Mouse (Mus musculus): ENCODE results near the gene Noa1. TPM values are rescaled to one million over a fixed set of nuclear protein-coding genes. Genes with fewer than 3 reads are reported as not detected.

Noa1 gene
- polyA plus RNA-seq, 1 experiment from 2014 or later, result 34.1 TPM

DNA sequence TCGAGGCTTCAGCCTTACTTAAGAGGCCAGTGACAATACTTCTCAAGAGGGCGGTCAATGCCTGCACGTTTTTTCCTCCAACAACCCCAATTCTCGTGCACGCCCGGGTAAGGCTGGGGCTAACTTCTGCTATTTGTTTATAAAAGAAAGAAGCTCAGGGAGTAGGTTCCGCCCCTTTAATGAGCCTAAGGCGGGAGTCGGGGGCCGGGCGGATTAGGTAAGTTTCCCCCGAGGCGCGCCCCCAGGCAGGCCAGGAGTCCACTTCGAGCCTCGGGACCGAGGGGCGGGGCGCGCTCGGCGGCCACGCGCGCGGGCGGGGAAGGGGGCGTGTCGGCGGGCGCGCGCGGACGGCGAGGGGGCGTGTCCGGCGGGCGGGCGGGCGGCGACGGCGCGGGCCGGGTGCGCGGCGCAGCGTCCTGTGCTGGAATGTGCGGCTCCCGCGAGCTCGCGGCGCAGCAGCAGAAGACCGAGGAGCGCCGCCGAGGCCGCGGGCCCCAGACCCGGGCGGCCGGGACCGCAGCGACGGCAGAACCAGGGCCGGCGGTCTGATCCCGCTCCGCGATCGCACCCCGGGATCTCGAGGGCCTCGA lies 44.7 kb downstream of the Noa1 start, which contains the start of gene Rest:
TSS of gene Rest (plus strand) at position 411 of the 590 bp plus-strand sequence.
- Histone ChIP-seq H3K4me2 (peak within 1 kb of the TSS; percentile 68), H3K36me3 (ENCODE audit: control insufficient read depth, insufficient read depth, low read length) (peaks cover 8% of the 10 kb centered on the region; the same call in 1 of the 2 replicates), H3K9me3 (ENCODE audit: control insufficient read depth, low read length) (no peaks in the 10 kb centered on the region), H3K9ac (ENCODE audit: low read length) (peak within 1 kb of the TSS; percentile 93), H3K27ac (ENCODE audit: low read depth, low read length) (peak within 1 kb of the TSS; percentile 83), H3K4me1 (ENCODE audit: control insufficient read depth, insufficient read depth, low read length) (peaks cover 14% of the 10 kb centered on the region), H3K27me3 (ENCODE audit: control insufficient read depth, insufficient read depth, low read length) (peaks cover 6% of the 10 kb centered on the region; the same call in 1 of the 2 replicates), H3K4me3 (ENCODE audit: low read depth, low read length) (peak within 1 kb of the TSS; percentile 92)
- DNase-seq (ENCODE audit: low spot score, missing footprints), result peak; percentile 97
- under 1% methylated on average over 63 of the region's 78 CpGs for whole genome bisulfite sequencing
- peak; percentile 88 for ATAC-seq (ENCODE audit: low FRiP score)

DNA sequence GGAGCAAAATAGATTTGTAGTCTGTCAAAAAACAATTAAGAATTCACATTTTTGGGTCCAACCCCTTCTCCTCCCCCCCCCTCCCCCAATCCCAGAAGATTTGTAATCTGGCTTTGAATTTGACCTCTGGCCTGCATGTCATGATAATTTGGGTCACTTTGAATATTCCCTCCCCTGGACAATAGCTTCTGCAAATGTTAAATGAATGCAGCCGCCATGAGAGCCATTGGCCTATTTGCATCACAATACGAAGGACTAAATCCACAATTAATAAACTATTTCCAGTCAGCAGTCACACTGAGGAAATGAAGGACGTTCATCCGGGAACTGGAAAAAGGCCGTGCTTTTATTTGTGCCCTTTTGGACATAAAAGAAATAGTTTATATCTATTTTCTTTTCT lies 47.8 kb downstream of the Noa1 start:
- Histone ChIP-seq H3K9me3 (ENCODE audit: control insufficient read depth, low read length) (no peaks in the 10 kb centered on the region), H3K27me3 (ENCODE audit: control insufficient read depth, insufficient read depth, low read length) (peaks cover 6% of the 10 kb centered on the region; the same call in 1 of the 2 replicates), H3K36me3 (ENCODE audit: control insufficient read depth, insufficient read depth, low read length) (no peaks in the 10 kb centered on the region), H3K27ac (ENCODE audit: low read depth, low read length) (no peak overlapping the region), H3K4me2 (no peak overlapping the region), H3K9ac (ENCODE audit: low read length) (no peak overlapping the region), H3K4me3 (ENCODE audit: low read depth, low read length) (no peak overlapping the region), H3K4me1 (ENCODE audit: control insufficient read depth, insufficient read depth, low read length) (peaks cover 11% of the 10 kb centered on the region)
- DNase-seq (ENCODE audit: low spot score, missing footprints) (peak; percentile 88), ATAC-seq (ENCODE audit: low FRiP score) (no peak)
- WGBS, result 19% methylated on average over 5 of the region's 5 CpGs

DNA sequence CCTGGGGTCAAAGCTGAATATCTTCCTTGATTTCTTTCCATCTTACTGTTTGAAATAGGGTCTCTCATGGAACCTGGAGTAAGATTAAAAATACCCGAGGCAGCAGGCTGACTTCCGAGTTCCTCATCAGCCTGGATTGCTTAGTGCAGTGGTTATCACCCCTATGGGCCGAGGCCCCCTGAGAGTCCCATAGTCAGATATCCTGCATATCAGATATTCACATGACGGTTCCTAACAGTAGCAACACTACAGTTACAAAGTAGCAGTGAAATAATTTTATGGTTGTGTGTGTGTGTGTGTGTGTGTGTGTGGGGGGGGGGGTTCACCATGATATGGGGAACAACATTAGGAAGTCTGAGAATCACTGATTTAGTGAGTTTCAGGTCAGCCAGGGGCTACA lies 48.7 kb downstream of the Noa1 start:
- H3K9ac ChIP-seq (ENCODE audit: low read length), result no peak overlapping the region
- no peaks in the 10 kb centered on the region for H3K9me3 ChIP-seq (ENCODE audit: control insufficient read depth, low read length)
- peaks cover 11% of the 10 kb centered on the region for H3K4me1 ChIP-seq (ENCODE audit: control insufficient read depth, insufficient read depth, low read length)
- H3K4me2 ChIP-seq, result no peak overlapping the region
- H3K36me3 ChIP-seq (ENCODE audit: control insufficient read depth, insufficient read depth, low read length), result no peaks in the 10 kb centered on the region
- WGBS, result 74% methylated on average over 4 of the region's 4 CpGs
- no peak overlapping the region for H3K27ac ChIP-seq (ENCODE audit: low read depth, low read length)
- ATAC-seq (ENCODE audit: low FRiP score) (no peak), DNase-seq (ENCODE audit: low spot score, missing footprints) (peak; percentile 83)
- H3K27me3 ChIP-seq (ENCODE audit: control insufficient read depth, insufficient read depth, low read length), result peaks cover 6% of the 10 kb centered on the region; the same call in 1 of the 2 replicates
- H3K4me3 ChIP-seq (ENCODE audit: low read depth, low read length), result no peak overlapping the region

DNA sequence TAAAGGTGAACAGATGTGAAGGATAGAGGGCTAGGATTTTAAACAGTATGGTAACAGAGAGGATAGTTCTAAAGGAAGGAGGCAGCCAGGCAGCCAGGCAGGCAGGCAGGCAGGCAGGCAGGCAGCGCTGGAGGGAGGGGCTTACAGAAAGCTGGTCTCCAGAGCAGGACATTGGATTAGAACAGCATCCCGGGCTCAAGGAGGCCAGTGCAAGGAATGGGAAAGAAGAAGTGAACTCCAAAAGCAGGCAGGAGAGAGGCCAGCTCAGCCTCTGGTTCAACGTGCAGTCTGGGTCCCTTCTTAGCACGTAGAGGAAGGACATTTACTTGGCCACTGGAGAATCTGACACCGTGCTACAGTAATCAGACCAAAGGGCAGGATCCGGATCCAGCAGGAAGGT lies 49.7 kb downstream of the Noa1 start:
- peaks cover 11% of the 10 kb centered on the region for H3K4me1 ChIP-seq (ENCODE audit: control insufficient read depth, insufficient read depth, low read length)
- H3K9me3 ChIP-seq (ENCODE audit: control insufficient read depth, low read length), result no peaks in the 10 kb centered on the region
- no peaks in the 10 kb centered on the region for H3K36me3 ChIP-seq (ENCODE audit: control insufficient read depth, insufficient read depth, low read length)
- H3K9ac ChIP-seq (ENCODE audit: low read length), result no peak overlapping the region
- H3K4me3 ChIP-seq (ENCODE audit: low read depth, low read length), result no peak overlapping the region
- 56% methylated on average over 6 of the region's 6 CpGs for WGBS
- H3K4me2 ChIP-seq, result no peak overlapping the region
- DNase-seq (ENCODE audit: low spot score, missing footprints) (peak; percentile 85), ATAC-seq (ENCODE audit: low FRiP score) (no peak)
- H3K27ac ChIP-seq (ENCODE audit: low read depth, low read length), result no peak overlapping the region
- peaks cover 6% of the 10 kb centered on the region; the same call in 1 of the 2 replicates for H3K27me3 ChIP-seq (ENCODE audit: control insufficient read depth, insufficient read depth, low read length)

DNA sequence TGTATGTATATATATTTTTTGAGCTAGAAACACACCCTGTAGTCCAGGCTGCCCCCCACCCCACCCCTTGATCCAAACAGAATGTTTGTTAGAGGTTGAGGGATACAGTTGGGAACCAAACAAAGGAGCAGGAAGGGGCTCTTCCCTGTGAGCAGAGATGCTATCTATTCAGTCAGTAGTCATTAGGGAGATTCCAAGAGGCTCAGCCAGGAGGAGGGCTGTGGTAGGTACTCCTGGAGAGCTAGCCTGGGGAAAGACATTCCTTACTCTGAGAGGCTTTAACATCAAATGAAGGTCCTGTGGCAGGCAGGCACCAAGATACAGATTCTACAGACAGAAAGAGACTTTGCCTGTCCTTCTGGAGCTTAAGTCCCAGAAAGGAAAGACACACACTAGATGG lies 50.6 kb downstream of the Noa1 start:
- Histone ChIP-seq H3K9me3 (ENCODE audit: control insufficient read depth, low read length) (no peaks in the 10 kb centered on the region), H3K27me3 (ENCODE audit: control insufficient read depth, insufficient read depth, low read length) (peaks cover 6% of the 10 kb centered on the region; the same call in 1 of the 2 replicates), H3K9ac (ENCODE audit: low read length) (no peak overlapping the region), H3K27ac (ENCODE audit: low read depth, low read length) (no peak overlapping the region), H3K4me2 (no peak overlapping the region), H3K4me1 (ENCODE audit: control insufficient read depth, insufficient read depth, low read length) (peaks cover 7% of the 10 kb centered on the region), H3K4me3 (ENCODE audit: low read depth, low read length) (no peak overlapping the region), H3K36me3 (ENCODE audit: control insufficient read depth, insufficient read depth, low read length) (no peaks in the 10 kb centered on the region)
- ATAC-seq (ENCODE audit: low FRiP score) (no peak), DNase-seq (ENCODE audit: low spot score, missing footprints) (no peak)

DNA sequence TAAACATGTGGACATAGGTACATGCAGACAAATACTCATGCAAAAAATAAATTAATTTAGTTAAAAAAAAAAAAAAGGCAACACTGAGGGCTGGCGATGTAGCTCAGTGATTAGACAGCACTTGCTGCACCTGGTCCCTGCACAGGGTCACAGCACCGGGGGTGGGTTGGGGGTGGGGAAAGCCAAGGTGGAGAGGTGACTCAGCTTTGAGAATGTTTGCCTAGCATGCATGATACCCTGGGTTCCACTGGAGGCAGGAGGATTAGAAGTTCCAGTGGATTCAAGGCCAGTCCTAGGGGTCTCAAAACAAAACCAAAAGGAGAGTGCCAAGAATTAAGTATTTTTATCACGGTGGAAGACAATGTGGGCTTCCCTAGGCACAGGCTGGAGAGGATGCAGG lies 52.3 kb downstream of the Noa1 start:
- Histone ChIP-seq H3K27ac (ENCODE audit: low read depth, low read length) (no peak overlapping the region), H3K4me2 (no peak overlapping the region), H3K4me1 (ENCODE audit: control insufficient read depth, insufficient read depth, low read length) (peaks cover 7% of the 10 kb centered on the region), H3K36me3 (ENCODE audit: control insufficient read depth, insufficient read depth, low read length) (no peaks in the 10 kb centered on the region), H3K9me3 (ENCODE audit: control insufficient read depth, low read length) (no peaks in the 10 kb centered on the region), H3K4me3 (ENCODE audit: low read depth, low read length) (no peak overlapping the region), H3K9ac (ENCODE audit: low read length) (no peak overlapping the region), H3K27me3 (ENCODE audit: control insufficient read depth, insufficient read depth, low read length) (no peaks in the 10 kb centered on the region)
- WGBS, result 76% methylated on average over 3 of the region's 3 CpGs
- DNase-seq (ENCODE audit: low spot score, missing footprints), result no peak
- ATAC-seq (ENCODE audit: low FRiP score), result no peak

DNA sequence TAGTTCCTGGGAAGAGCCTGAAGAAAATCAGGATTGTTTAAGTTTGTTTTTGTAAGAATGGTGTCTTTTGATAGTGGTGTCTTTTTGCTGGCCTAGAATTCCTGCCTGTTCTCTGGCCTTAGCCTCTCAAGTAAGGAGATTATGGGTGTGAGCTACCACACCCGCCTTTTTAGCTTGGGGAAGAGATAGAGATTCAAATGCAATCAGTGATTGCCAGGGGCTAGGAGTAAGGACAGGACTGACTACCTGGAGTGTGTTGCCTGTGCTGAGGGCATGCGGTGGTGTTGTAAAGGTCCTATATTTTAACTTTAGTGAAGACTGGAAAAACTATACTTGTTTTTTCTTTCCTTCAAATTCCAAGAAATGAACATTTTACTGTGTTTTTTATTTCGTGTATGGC lies 55.5 kb downstream of the Noa1 start:
- H3K4me2 ChIP-seq, result no peak overlapping the region
- 63% methylated on average over 3 of the region's 3 CpGs for WGBS
- H3K27ac ChIP-seq (ENCODE audit: low read depth, low read length), result no peak overlapping the region
- DNase-seq (ENCODE audit: low spot score, missing footprints), result no peak
- H3K9ac ChIP-seq (ENCODE audit: low read length), result no peak overlapping the region
- ATAC-seq (ENCODE audit: low FRiP score), result no peak
- no peaks in the 10 kb centered on the region for H3K36me3 ChIP-seq (ENCODE audit: control insufficient read depth, insufficient read depth, low read length)
- H3K9me3 ChIP-seq (ENCODE audit: control insufficient read depth, low read length), result no peaks in the 10 kb centered on the region
- no peaks in the 10 kb centered on the region for H3K4me1 ChIP-seq (ENCODE audit: control insufficient read depth, insufficient read depth, low read length)
- no peak overlapping the region for H3K4me3 ChIP-seq (ENCODE audit: low read depth, low read length)
- H3K27me3 ChIP-seq (ENCODE audit: control insufficient read depth, insufficient read depth, low read length), result no peaks in the 10 kb centered on the region

DNA sequence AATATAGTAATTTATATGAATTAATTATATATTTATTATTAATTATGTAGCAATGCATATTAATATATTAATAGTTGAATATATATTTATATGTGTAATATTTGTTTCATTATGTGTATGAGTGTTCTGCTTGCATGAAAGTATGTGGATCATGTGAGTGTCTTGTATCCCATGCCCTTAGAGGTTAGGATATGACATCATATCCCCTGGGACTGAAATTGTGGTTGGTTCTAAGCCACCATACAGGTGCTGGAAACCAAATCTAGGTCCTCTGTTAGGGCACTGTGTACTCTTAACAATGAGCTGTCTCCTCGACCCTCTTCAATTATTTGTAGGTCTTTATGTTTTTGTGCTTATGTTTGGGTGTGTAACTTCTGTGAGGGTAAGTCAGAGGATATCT lies 56.7 kb downstream of the Noa1 start:
- Histone ChIP-seq H3K27me3 (ENCODE audit: control insufficient read depth, insufficient read depth, low read length) (no peaks in the 10 kb centered on the region), H3K4me2 (no peak overlapping the region), H3K9me3 (ENCODE audit: control insufficient read depth, low read length) (no peaks in the 10 kb centered on the region), H3K9ac (ENCODE audit: low read length) (no peak overlapping the region), H3K27ac (ENCODE audit: low read depth, low read length) (no peak overlapping the region), H3K4me3 (ENCODE audit: low read depth, low read length) (no peak overlapping the region), H3K4me1 (ENCODE audit: control insufficient read depth, insufficient read depth, low read length) (no peaks in the 10 kb centered on the region), H3K36me3 (ENCODE audit: control insufficient read depth, insufficient read depth, low read length) (no peaks in the 10 kb centered on the region)
- no peak for DNase-seq (ENCODE audit: low spot score, missing footprints)
- ATAC-seq (ENCODE audit: low FRiP score), result no peak
- WGBS, result 82% methylated on average over 1 of the region's 1 CpGs

DNA sequence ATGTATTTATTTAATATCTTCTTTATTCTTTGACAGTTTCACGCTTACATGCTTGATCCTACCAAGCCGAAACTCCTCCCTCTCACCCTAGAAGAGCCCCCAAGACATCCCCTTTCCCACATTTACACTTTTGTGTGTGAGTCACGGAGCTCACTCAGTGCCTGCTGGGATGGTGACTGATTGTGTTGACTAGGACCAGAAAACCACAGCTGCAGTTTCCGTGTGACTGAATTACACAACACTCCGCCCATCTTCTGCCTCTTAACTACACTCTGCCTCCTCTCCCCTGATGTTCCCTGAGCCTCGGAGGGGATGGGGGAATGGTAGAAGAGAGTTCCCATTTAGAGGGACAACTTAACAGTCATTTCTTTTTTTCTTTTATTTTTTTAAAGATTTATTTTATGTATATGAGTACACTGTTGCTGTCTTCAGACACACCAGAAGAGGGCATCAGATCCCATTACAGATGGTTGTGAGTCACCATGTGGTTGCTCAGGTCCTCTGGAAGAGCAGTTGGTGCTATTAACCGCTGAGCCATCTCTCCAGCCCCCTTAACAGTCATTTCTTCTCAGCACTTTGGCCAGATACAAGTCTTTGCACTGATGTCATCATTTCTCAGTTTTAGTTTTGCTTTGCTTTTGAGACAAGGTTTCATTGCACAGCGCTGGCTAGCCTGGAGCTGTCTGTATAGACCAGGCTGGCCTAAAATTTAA lies 57.6 kb downstream of the Noa1 start:
- no peak overlapping the region for H3K4me2 ChIP-seq
- no peak overlapping the region for H3K4me3 ChIP-seq (ENCODE audit: low read depth, low read length)
- no peaks in the 10 kb centered on the region for H3K4me1 ChIP-seq (ENCODE audit: control insufficient read depth, insufficient read depth, low read length)
- no peaks in the 10 kb centered on the region for H3K36me3 ChIP-seq (ENCODE audit: control insufficient read depth, insufficient read depth, low read length)
- DNase-seq (ENCODE audit: low spot score, missing footprints) (no peak), ATAC-seq (ENCODE audit: low FRiP score) (no peak)
- H3K9ac ChIP-seq (ENCODE audit: low read length), result no peak overlapping the region
- H3K27ac ChIP-seq (ENCODE audit: low read depth, low read length), result no peak overlapping the region
- 71% methylated on average over 8 of the region's 8 CpGs for WGBS
- H3K27me3 ChIP-seq (ENCODE audit: control insufficient read depth, insufficient read depth, low read length), result no peaks in the 10 kb centered on the region
- no peaks in the 10 kb centered on the region for H3K9me3 ChIP-seq (ENCODE audit: control insufficient read depth, low read length)
